Mouse (Mus musculus): Measurements from ENCODE around the gene Gpnmb. TPM values are rescaled to one million over a fixed set of nuclear protein-coding genes. Genes with fewer than 3 reads are reported as not detected.
A peak's percentile ranks its signal among the peaks of the same experiment; 100 is the strongest.

The Gpnmb gene
- polyA plus RNA-seq, 1 experiment from 2014 or later = 0.05 TPM

GRCm38 (mm10) chr6:49039470-49040180 lies 3.3 kb downstream of the Gpnmb start:
- Histone ChIP-seq H3K4me3 (peak overlapping the region; percentile 57), H3K27me3 (ENCODE audit: insufficient read depth, poor library complexity, severe bottlenecking) (peaks cover 23% of the 10 kb centered on the region), H3K4me1 (peaks cover 15% of the 10 kb centered on the region), H3K27ac (peak overlapping the region; percentile 83), H3K9me3 (no peaks in the 10 kb centered on the region), H3K36me3 (no peaks in the 10 kb centered on the region)
- DNase-seq (ENCODE audit: low spot score) = no peak
- WGBS = 15% methylated on average over 18 of the region's 18 CpGs

DNA sequence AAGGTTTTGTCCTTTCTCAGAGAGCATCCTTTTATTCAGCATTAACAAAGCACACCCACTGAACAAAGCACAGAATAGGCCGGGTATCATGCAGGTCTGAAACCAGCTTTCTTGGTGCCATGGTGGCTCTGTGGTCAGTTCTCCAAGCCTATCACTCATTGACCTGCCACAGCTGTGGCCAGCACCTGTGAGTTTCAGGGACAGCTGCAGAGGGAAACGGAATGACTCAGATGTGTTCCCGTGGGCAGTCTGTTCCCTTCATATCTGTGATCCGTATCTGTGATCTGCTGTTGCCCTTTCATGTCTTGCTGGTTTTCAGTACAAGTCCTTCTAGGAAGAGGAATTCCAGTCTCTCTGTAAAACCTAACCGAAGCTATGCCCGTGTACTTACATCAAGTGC lies 10.2 kb downstream of the Gpnmb start:
- DNase-seq (ENCODE audit: low spot score) = no peak
- Histone ChIP-seq H3K9me3 (no peaks in the 10 kb centered on the region), H3K27me3 (ENCODE audit: insufficient read depth, poor library complexity, severe bottlenecking) (peaks cover 4% of the 10 kb centered on the region; the same call in 1 of the 2 replicates), H3K4me3 (no peak overlapping the region), H3K36me3 (no peaks in the 10 kb centered on the region), H3K4me1 (no peaks in the 10 kb centered on the region), H3K27ac (no peak overlapping the region)
- 74% methylated on average over 6 of the region's 6 CpGs for WGBS

DNA sequence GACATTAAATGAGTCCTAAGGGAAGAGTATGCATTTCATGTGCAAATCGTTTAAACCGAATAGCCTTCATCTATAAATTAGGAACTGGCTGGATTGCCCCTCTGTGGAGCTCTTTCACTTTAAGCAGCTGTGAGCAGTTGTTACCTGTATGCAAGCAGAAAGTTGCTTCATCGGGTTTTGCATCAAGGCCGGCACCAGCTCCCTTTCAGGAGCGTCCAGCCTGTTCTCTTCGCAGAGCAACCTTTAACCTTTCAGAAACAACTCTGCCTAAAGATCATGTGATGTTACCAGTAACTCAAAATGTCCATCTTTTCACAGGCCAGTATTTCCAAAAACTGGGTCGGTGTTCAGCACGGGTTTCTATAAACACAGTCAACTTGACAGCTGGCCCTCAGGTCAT lies 10.6 kb downstream of the Gpnmb start:
- Histone ChIP-seq H3K27ac (no peak overlapping the region), H3K4me1 (no peaks in the 10 kb centered on the region), H3K4me3 (no peak overlapping the region), H3K27me3 (ENCODE audit: insufficient read depth, poor library complexity, severe bottlenecking) (peaks cover 7% of the 10 kb centered on the region; the same call in 1 of the 2 replicates), H3K9me3 (no peaks in the 10 kb centered on the region), H3K36me3 (no peaks in the 10 kb centered on the region)
- 75% methylated on average over 8 of the region's 8 CpGs for WGBS
- DNase-seq (ENCODE audit: low spot score) = no peak

DNA sequence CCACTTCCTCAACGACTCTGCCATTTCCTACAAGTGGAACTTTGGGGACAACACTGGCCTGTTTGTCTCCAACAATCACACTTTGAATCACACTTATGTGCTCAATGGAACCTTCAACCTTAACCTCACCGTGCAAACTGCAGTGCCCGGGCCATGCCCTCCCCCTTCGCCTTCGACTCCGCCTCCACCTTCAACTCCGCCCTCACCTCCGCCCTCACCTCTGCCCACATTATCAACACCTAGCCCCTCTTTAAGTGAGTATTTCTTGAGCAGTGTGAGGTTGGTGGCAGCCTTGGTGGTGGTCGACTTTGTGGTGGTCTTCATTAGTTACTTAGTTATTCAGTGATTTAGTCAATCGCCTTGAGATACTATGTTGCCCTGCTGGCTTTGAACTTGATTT lies 11.5 kb downstream of the Gpnmb start:
- H3K36me3 ChIP-seq = no peaks in the 10 kb centered on the region
- H3K4me3 ChIP-seq = no peak overlapping the region
- H3K27me3 ChIP-seq (ENCODE audit: insufficient read depth, poor library complexity, severe bottlenecking) = peaks cover 7% of the 10 kb centered on the region; the same call in 1 of the 2 replicates
- H3K9me3 ChIP-seq = no peaks in the 10 kb centered on the region
- no peaks in the 10 kb centered on the region for H3K4me1 ChIP-seq
- 61% methylated on average over 10 of the region's 10 CpGs for WGBS
- no peak for DNase-seq (ENCODE audit: low spot score)
- no peak overlapping the region for H3K27ac ChIP-seq

DNA sequence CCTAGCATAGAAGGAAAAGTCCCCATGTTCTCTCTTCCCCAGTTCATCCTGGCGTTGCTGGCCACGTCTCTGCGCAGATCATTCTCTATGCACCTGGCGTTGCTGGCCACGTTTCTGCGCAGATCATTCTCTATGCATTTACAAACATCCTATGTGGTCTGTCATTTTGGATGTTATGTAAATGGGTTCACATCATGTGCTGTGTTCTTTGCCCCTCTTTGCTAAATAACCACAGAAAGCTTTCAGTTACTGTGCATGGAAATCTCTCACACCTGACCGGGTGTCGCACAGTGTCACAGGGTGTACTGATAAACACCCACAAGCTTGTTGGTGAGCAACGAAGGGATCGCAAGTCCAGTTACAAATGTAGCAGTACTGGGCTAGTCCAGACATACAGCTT lies 12.0 kb downstream of the Gpnmb start:
- DNase-seq (ENCODE audit: low spot score) = no peak
- H3K4me3 ChIP-seq = no peak overlapping the region
- H3K9me3 ChIP-seq = no peaks in the 10 kb centered on the region
- no peaks in the 10 kb centered on the region for H3K36me3 ChIP-seq
- no peaks in the 10 kb centered on the region for H3K4me1 ChIP-seq
- H3K27ac ChIP-seq = no peak overlapping the region
- H3K27me3 ChIP-seq (ENCODE audit: insufficient read depth, poor library complexity, severe bottlenecking) = peaks cover 7% of the 10 kb centered on the region; the same call in 1 of the 2 replicates
- WGBS = 88% methylated on average over 10 of the region's 10 CpGs

DNA sequence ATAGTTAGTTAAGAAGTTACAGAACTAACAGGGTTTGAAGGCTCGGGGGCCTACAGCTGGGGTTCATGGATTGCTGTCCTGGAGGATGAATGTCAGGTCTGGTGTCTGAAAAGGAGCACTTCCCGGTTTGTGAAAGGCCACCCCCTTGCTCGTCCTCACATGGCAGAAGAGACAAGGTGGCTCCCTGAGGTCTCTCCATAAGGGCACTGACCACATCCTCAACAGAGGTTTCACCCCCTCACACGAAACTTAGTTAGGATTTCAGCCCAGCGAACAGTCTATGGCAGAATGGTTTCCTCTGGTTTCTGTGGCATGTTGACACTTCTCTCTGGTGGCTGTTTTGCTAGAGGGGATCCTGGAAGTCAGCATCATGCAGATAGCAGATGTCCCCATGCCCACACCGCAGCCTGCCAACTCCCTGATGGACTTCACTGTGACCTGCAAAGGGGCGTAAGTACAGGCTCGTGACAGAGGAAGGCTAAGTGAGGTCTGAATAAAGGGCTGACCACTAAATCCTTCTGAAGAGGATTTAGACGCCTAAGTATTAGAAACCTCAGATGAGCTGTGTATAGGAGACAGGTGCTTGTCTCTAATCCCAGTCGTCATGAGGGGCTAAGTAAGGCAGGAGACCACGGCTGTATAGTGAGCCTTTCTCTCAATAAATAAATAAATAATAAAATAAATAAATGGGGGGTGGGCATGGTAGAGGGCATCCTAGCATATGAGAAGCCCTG lies 14.5 kb downstream of the Gpnmb start:
- Histone ChIP-seq H3K9me3 (no peaks in the 10 kb centered on the region), H3K27ac (no peak overlapping the region), H3K27me3 (ENCODE audit: insufficient read depth, poor library complexity, severe bottlenecking) (peaks cover 3% of the 10 kb centered on the region; the same call in 1 of the 2 replicates), H3K36me3 (no peaks in the 10 kb centered on the region), H3K4me3 (no peak overlapping the region), H3K4me1 (no peaks in the 10 kb centered on the region)
- 72% methylated on average over 11 of the region's 11 CpGs for WGBS
- no peak for DNase-seq (ENCODE audit: low spot score)

DNA sequence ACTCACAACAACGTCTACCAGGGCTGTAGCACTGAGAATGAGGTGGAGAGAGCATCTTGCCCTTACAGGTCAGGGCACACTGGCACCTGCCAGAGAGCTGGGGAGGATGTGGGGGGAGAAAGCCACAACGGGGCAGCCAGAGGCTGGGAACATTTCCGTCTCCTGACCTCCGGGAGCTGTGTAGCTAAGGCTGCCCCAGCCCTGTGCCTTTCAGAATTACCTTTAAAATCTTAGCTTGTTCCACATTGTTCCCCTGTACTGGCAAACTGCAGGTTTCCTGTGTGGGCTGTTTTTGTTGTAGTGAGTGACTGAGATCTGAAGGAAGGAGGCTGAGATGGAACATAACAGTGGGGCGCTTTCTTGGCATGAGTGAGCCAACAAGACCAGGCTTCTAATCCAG lies 15.8 kb downstream of the Gpnmb start:
- 70% methylated on average over 5 of the region's 5 CpGs for WGBS

GRCm38 (mm10) chr6:49055256-49055733 lies 18.9 kb downstream of the Gpnmb start:
- no peaks in the 10 kb centered on the region for H3K4me1 ChIP-seq
- DNase-seq (ENCODE audit: low spot score) = no peak
- no peaks in the 10 kb centered on the region for H3K9me3 ChIP-seq
- H3K36me3 ChIP-seq = no peaks in the 10 kb centered on the region
- H3K27me3 ChIP-seq (ENCODE audit: insufficient read depth, poor library complexity, severe bottlenecking) = 0 out of 2 replicates have a peak, but pooled peaks cover 3% of the 10 kb centered on the region
- WGBS = 37% methylated on average over 7 of the region's 7 CpGs
- no peak overlapping the region for H3K4me3 ChIP-seq
- no peak overlapping the region for H3K27ac ChIP-seq

More for the DNA sequence above, 15.8 kb downstream of the Gpnmb start:
- Histone ChIP-seq H3K9me3 (no peaks in the 10 kb centered on the region), H3K4me1 (no peaks in the 10 kb centered on the region), H3K27ac (no peak overlapping the region), H3K4me3 (no peak overlapping the region), H3K27me3 (ENCODE audit: insufficient read depth, poor library complexity, severe bottlenecking) (peaks cover 3% of the 10 kb centered on the region; the same call in 1 of the 2 replicates), H3K36me3 (no peaks in the 10 kb centered on the region)
- DNase-seq (ENCODE audit: low spot score) = no peak

GRCm38 (mm10) chr6:49056009-49056408 lies 19.7 kb downstream of the Gpnmb start:
- H3K4me3 ChIP-seq = no peak overlapping the region
- H3K27me3 ChIP-seq (ENCODE audit: insufficient read depth, poor library complexity, severe bottlenecking) = 0 out of 2 replicates have a peak, but pooled peaks cover 3% of the 10 kb centered on the region
- H3K36me3 ChIP-seq = no peaks in the 10 kb centered on the region
- DNase-seq (ENCODE audit: low spot score) = no peak
- H3K27ac ChIP-seq = no peak overlapping the region
- 82% methylated on average over 9 of the region's 9 CpGs for WGBS
- H3K9me3 ChIP-seq = no peaks in the 10 kb centered on the region
- H3K4me1 ChIP-seq = no peaks in the 10 kb centered on the region

- no peaks in the 10 kb centered on the region for H3K27me3 ChIP-seq (ENCODE audit: insufficient read depth, poor library complexity, severe bottlenecking)
- no peaks in the 10 kb centered on the region for H3K4me1 ChIP-seq
- DNase-seq (ENCODE audit: low spot score) = no peak
- no peaks in the 10 kb centered on the region for H3K9me3 ChIP-seq
- WGBS = 39% methylated on average over 8 of the region's 8 CpGs
- no peak overlapping the region for H3K27ac ChIP-seq
- no peaks in the 10 kb centered on the region for H3K36me3 ChIP-seq
- no peak overlapping the region for H3K4me3 ChIP-seq
These were observed 21.0 kb downstream of the Gpnmb start for GRCm38 (mm10) chr6:49057053-49058021.

DNA sequence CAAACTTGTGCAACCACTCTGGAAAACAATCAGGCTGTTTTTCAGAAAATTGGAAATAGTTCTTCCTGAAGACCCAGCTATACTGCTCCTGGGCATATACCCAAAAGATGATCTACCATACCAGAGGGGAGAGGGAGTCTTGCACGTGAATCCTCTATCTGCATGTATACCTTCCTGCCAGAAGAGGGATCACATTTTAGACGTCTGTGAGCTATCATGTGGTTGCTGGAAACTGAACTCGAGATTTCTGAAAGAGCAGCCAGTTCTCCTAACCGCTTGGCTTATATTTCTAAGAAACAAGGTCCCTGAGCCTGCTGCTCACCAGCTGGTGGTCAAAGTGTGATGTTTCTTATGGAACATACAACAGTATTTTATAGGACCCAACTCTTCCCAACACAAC lies 32.0 kb downstream of the Gpnmb start:
- no peaks in the 10 kb centered on the region for H3K36me3 ChIP-seq
- no peak overlapping the region for H3K4me3 ChIP-seq
- no peak for DNase-seq (ENCODE audit: low spot score)
- no peak overlapping the region for H3K27ac ChIP-seq
- H3K27me3 ChIP-seq (ENCODE audit: insufficient read depth, poor library complexity, severe bottlenecking) = no peaks in the 10 kb centered on the region
- no peaks in the 10 kb centered on the region for H3K4me1 ChIP-seq
- 54% methylated on average over 3 of the region's 4 CpGs for WGBS
- no peaks in the 10 kb centered on the region for H3K9me3 ChIP-seq

DNA sequence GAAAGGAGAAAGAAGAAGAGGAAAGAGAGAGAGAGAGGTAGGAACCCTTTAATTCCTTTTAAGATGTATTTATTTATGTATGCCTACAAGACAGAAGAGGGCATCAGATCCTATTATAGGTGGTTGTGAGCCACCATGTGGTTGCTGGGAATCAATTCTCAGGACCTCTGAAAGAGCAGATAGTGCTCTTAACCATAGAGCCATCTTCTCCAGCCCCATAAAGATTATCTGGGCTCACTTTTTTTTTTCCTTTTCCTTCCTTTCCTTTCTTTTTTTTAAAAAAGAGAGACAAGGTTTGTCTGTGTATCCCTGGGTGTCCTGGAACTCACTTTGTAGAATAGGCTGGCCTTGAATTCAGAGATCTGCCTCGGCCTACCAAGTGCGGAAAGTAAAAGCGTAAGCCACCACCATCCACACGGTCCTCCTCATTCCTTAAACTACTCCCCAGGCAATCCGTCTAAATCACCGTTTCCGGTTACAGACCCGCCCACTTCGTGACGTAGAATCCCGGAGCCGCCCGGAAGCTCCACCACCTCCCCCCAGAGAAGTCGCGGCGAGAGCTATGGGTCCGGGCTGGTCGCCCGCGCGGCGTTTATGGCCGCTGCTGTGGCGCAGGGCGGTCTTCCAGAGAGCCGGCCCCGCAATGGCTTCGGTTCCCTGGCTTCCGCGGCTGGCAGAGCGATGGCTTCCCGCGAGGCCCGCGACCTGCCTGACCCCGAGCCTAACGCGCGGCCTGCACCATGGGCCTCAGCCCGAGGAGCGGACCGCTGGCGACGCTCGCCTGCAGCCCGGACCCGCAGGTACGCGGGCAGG lies 37.2 kb downstream of the Gpnmb start, which contains the start of gene Malsu1:
Gene Malsu1, plus strand, starts transcription at position 492 of the 813 bp plus-strand sequence.
- H3K4me3 ChIP-seq = peak within 1 kb of the TSS; percentile 93
- no peaks in the 10 kb centered on the region for H3K27me3 ChIP-seq (ENCODE audit: insufficient read depth, poor library complexity, severe bottlenecking)
- WGBS = under 1% methylated on average over 49 of the region's 49 CpGs
- peak within 1 kb of the TSS; percentile 95 for H3K27ac ChIP-seq
- H3K36me3 ChIP-seq = peaks cover 5% of the 10 kb centered on the region; the same call in 1 of the 2 replicates
- H3K9me3 ChIP-seq = no peaks in the 10 kb centered on the region
- peak; percentile 97 for DNase-seq (ENCODE audit: low spot score)
- H3K4me1 ChIP-seq = peaks cover 10% of the 10 kb centered on the region
